Mouse (Mus musculus) c-Kit-positive CD71-positive TER-119-negative erythroid progenitor cells, embryonic 14.5 days (primary cell): ENCODE data around the gene D16Ertd472e.
A peak's percentile ranks its signal among the peaks of the same experiment; 100 is the strongest.

Experiments
- DNase-seq: peaks from one replicate; pipeline ENCODE4 v3.0.0-alpha.2; 2013; ENCODE audit warnings: low read depth

Gene D16Ertd472e

DNA sequence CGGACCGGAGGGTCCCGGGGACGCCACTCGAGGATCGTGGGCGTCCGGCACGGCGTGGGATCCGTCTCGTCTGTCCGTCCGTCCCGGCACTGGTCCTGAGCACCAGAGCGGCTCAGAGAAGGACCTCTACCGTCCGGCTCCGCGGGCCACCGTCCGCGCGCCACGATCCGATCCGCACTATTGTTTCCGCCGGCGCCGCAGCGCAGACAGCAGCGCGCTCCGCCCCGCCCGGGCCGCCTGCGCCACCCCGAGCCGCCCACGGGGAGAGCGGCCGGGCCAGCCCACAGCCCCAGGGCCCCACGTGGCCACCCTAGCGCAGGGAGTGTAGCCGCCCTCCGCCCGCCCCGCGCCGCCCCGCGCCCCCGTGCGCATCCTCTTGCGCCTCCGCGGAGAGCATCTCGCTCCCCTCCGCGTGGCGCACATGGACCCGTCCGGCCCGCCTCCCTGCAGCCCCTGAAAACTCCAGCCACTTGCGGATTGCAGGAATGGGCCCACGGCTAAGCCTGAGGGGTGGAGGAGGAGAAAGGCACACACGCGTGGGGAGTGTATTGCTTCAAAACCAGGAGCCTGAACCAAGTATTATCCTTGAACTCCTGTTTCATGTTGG, at the start of gene D16Ertd472e:
Gene D16Ertd472e (minus strand): TSS at position 231 of the 607 bp plus-strand sequence.
- peak; percentile 47 for DNase-seq

DNA sequence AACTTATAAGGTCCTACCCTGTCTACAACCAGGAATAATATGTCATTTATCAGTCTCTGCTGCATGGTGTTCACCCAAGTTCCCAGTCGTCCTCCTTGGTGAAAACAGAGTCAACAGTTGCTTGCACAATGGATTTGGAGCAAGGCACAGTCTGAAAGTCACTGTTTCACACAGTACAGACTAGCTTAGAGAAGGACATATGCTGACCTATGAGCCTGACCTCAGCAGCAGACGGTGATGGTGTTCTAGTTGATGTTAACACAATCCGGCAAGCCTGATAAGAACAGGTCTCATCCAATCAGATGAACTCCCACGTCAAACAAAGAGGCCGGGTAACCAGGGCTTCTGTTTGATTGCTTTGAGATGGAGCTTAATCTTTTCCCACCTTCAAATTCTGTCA, 46.2 kb upstream of the D16Ertd472e start:
- DNase-seq = no peak

DNA sequence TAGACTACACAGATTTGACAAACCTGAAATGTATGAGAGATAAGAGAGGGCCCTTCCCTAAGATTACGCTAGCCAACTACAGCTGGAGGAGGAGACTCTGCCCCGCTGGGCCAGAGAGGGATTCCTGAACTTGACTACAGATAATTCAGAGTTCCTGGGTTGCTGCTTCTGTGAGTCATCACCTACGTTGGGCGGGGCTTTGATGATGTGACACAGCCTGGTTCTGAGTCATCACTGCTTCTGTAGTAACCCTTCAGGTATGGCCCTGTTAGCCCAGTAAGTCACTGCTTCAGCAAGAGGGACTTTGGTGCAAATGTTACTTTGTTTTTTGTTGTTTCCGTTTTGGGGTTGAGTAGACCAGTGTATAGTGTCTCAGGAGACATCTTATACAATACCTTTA, 42.9 kb upstream of the D16Ertd472e start:
- no peak for DNase-seq

DNA sequence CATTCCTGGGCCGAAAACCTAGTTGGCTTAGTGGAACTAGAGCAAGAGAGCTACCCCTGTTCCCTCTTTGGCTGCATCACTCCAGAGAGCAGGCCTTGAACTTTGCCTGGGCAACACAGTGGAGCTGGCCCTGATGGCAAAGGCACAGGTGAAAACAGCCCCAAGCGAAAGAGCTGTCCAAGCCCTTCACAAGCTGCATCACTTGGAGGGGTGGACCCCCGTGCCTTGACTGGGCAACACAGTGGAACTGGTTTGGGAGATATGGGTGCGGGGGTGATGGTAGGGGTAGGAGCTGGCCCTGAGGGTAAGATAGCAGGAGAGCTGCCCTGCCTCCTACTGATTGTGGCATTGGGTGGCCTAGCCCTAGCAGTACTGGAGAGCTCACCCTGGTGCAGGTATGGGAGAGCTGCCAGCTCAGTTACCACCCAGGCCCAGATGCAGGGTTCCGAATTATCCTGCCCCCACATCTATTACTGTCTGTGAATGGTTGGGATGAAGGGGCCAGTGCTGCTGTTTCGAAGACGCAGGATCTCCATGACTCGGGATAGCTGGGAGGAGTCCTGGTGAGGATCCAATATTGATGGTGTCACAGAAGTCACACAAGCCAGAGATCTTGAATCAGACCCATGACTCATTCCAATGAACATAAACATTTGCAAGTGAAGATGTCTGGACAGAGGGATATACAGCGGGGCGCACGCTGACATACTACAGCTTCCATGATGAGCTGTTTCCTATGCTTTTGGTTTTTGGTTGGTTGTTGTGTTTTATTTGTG, 41.4 kb upstream of the D16Ertd472e start:
- no peak for DNase-seq

DNA sequence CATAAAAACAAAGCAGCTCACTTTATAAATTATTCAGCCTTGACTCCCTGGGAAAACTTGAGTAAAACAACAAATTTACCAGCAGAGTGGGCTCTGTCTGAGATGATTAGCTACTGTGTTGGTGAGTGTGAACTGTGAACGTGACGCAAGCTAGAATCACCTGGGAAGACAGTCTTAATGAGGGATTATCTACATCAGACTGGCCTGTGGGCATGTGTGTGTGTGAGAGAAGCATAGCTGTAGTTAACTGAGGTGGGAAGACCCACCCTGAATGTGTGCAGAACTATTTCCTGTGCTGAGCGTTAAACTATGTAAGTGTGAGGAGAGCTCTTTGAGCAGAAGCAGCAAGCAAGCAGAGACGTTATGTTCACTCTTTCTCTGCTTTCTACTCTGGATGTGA, 29.7 kb upstream of the D16Ertd472e start:
- no peak for DNase-seq

DNA sequence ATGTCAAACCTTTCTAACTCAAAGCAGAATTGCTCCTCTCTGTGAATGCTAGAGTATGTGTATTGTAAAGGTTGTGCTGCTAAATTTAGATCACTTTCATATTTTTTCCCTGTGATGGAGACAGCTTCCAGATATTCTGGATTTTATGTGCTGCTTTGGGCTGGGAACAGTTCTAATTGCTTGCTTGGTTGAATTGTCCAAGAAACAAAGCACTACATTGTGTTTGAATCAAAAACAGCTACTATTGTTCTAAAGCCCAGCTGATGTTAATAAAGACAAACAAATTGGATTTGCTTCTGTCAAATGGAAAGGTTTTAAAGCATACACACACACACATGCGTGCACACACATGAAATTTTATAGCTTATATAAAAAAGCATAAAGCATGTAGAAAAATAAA, 22.4 kb upstream of the D16Ertd472e start:
- no peak for DNase-seq

DNA sequence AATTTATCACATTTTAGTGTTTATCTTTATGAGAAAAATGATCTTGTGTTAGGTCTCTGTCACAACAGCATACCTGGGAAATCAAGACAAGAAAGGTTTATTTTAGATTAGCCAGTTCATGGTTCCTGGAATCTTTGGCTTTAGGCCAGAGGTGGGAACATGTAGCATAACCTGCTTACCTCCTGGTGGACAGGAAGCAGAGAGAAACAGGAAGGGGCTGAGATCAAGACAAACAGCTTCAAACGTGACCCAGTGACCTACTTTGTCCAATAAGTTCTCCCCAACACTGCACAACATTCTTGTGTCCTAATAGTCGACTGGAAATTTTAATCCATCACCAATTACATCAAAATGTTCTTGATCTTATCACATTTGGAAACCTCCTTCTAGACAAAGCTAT, 19.9 kb upstream of the D16Ertd472e start:
- DNase-seq = no peak

DNA sequence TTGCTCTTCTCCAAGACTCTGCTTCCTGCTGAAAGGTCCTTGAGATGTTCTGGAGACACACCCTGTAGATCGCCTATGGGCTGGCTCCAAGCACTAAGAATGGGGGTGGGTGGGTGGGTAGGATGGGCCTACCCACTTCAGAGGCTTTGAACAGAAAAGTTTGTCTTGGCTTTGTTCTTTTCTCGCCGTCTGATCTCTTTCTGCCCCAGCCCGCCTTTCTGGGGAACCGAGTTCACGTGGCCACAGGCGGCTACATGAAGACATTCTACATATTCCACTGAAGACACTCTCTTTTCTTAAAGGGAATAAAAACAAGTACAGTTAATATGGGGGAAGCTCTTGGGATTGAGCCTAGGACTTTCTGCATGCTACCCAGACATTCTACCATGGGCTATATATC, 19.3 kb upstream of the D16Ertd472e start:
- DNase-seq = no peak

DNA sequence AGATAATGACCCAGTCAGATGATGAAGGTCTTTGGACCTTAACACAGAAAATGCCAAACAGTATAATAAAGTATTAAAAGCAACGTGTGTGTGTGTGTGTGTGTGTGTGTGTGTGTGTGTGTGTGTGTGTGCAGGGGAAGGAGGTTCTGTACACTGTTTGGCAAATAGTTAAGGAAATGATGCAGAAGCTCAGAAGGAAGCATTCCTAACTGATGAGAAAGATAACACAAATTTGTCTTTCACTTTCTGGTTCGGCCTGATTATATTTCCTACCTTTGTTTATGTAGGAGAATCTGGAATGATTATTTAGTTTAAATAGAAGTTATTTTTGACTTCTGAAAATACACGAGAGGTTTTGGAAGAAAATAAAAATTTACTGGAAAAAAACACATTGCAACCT, 17.6 kb upstream of the D16Ertd472e start:
- no peak for DNase-seq

DNA sequence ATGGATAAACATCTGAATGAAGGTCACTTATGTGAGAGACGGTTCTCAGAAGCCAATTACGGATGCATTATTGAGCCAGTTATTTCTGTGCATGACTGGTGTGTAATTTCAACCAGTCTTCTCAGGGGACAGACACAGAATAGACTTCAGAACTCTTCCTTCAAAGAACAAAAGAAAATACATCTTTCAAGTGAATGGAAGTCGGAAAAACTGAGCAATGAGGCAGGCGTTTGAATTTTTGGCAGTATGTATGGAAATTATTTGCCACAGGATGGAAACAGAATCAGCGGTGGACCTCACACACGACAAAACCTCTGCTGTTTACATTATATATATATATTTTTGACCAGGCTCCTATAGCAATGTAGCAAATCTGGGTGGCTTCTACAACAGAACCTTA, 14.6 kb upstream of the D16Ertd472e start:
- DNase-seq = no peak

DNA sequence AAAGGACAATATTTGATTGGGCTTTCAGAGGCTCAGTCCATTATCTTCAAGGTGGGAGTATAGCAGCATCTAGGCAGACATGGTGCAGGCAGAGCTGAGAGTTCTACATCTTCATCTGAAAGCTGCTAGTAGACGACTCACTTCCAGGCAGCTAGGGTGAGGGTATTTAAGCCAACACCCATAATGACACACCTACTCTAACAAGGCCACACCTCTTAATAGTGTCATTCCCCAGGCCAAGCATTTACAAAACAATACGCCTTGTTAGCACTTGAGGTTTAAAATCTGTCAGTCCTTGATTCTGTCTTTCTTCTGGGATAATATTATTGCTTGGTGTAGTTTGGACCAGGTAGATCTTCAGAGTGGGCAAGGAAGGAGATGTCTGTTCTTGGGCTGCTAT, 12.3 kb upstream of the D16Ertd472e start:
- no peak for DNase-seq

DNA sequence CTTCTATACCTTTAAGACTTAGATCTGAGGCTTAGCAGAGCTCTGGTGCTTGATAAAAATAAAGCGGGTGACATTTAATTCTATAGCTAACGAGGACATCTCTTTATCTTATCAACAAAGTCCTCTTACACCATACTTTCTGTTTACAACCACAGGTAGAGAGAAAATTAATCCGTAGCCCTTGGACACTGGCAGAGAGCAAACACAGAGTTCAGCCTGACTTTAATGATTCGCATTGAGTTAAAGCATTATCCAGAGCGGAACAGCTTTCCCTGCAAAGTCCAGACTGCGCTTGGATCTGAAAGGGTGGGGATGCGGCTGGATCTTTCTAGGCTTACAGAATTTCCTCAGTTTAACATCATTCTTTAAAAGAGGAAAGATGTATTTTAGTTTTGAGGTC, 10.1 kb upstream of the D16Ertd472e start:
- no peak for DNase-seq

DNA sequence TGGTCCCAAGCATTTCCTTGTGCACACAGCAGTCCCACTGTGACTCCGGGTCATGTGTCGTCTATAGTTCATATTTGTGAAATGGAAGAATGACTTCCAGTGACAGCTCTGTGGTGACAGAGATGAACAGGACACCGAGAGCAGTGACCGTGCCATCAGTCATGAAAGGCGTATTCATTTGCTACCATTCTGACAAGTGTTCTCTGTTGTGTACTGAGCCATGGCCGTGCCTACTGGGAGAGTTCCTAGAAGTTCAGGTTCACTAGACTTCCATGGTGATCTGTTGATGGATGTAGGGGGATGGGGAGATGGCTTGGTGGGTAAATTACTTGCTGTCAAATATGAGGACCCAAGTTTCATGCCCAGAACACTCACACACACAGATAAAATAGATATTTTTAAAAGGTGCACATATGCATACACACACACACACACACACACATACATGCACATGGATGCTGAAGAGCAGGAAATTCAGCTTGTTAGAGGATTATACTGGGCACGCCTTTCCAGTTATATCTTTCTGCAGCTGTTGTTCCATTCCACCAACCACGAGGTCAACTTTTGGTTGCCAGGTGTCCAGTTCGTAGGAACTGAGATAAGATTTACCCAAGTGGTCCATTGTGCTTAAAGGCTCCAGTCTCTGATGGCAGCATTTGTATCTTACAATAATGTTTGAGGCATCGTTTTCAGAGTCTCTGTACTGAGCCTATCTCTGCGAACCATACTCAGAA, 9.3 kb upstream of the D16Ertd472e start:
- no peak for DNase-seq

DNA sequence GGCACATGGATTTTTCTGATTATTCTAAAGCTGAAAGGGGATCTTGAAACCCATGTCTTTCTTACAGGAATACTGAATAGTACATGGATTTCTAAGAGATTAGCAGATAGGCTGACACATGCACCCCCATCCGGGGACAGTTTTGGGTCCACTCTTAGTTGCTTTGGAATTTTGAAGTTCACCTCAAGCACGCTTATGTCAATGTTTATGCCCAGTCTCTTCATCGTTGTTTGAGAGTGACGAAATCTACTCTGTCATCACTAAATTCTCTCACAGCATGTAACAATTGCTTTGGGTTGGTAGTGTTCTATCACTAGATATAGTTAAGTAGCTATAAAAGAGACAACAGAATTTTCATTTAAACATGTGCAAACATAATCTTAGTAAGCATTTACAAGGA, 8.7 kb upstream of the D16Ertd472e start:
- DNase-seq = no peak

DNA sequence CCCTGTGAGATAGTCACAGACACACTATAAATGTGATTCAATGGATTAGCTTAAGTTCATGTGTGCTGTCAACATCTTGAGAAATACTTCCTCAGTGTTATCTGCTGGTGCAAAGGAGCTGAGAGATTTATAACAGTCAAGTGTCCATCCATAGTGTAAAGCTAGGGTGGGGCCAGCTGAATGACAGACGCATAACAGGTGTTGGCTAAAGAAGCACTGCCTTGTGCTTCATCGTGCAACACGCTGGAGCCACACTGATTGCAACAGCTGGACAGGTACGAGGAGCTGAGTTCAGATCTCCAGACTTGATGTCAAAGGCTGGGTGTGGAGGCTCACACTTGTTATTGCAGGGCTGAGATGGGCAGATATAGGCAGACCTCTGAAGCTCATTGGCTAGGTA, 7.5 kb upstream of the D16Ertd472e start:
- no peak for DNase-seq

DNA sequence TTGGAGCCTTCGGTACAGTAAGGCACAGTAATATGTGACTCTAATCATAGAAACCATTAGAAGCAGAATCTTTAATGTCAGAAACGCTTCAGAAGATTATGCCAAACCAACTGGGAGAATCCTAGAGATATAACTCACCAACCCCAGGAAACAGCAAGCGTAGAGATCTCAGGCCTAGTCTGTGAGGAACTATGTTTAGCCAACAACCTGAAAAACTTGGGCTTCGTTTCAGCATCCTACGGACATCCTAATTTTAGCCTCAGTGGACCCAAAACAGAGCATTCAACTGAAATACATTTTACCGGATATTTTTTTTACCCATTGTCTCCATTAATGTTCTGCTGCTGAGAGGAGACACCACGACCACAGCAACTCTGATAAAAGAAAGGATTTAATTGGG, 3.9 kb upstream of the D16Ertd472e start:
- DNase-seq = no peak

DNA sequence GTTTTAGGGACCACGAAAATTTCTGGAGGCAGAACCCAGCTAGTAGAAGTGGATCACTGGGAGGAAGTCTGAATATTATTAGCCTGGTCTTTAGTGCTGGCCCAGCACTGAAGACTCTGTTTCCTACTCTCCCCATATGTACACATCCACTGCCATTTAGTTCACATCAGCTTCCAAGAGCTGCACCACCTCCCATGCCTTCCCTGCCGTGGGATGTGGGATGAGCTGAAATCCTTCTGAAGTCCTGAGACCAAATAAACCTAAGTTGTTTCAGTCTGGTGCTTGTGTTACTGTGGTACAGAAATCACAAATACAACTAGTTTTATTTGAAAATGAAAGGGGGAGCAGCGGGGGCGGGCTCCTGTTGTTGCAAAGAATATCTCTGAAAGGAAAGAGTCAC, 2.9 kb upstream of the D16Ertd472e start:
- no peak for DNase-seq

DNA sequence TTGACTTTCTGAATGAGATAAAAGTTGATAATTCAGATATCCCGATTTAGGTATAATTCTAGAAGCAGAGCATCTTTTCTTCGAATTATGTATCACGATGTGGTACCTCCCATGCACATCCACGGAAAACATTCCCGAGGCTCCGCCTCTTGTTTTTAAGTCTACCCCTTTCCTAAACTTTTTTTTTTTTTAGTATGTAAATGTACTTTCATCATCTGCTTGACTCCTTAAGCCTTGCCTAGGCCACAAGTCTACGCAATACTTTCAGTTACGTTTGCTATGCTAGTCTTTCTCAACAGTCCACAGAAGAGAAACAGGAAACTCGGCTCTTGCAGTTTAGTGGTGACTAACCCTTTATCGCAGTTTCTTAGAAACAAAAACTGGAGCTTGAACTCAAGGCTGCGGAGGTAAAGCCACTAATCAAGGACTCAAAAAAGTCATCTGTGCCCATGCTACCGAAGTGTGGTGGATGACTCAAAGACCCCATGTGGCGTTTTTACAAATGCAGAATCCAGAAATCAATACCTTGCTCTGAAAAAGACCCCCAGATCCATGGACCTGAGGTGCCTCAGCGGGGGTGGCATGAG, 670 bp upstream of the D16Ertd472e start:
- peak; percentile 41 for DNase-seq

DNA sequence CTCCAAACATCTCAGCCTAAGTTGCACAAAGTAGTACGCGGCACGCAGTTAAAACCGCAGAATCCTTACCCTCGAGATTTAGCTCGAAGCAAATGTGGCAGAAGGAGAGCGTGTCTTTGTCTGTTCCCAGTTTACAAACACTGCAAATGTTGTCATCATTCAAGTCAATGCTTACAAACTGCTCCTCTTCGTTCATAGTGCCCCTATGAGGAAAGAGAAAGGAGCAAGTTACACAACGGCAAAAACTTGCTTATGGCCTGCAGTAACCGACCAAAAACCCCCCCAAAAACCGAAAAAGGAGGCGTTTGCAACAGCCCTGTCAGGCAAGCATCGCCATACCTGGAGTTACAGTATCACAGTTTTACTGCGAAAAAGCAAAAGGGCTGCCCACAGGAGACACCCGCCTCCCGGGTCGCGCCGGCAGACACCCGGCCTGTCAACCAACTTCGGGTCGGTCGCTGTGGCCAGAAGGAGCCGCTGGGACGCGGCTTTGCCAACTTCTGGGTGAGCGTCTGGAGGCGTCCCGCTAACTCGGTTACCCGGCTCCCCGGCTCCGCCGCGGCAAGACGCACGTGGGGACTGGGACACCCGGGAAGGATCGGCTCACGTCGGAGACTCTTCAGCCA, 543 bp downstream of the D16Ertd472e start:
- DNase-seq = no peak

DNA sequence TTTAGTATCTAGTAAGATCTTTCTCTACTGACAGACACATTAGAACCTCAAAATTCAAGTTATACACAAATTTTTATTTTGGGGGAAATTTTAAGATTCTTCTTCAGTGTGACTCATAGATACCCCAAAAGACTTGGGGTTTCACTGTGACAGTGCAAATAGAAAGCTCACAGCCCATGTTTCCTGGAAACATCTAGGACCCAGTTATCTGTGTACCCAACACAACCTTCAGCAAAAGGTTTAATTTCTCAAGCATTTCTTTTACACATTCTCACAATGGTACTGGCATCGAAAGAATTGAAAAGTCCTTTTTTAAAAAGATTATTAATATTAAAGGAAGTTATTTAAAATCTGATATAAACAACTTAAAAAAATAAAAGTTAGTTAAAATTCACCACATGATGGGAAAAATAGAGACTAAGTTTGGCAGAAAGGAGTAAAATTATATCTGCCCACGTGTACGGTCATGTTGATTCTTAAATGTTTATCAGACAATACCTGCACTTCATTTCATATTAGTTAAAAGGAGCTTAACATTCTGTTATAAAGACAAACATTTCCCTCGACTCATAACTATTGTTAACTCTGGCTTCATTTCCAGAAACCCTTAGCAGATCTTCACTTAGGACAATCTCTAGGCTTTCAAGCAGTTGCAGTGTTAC, 1.2 kb downstream of the D16Ertd472e start:
- peak; percentile 22 for DNase-seq

DNA sequence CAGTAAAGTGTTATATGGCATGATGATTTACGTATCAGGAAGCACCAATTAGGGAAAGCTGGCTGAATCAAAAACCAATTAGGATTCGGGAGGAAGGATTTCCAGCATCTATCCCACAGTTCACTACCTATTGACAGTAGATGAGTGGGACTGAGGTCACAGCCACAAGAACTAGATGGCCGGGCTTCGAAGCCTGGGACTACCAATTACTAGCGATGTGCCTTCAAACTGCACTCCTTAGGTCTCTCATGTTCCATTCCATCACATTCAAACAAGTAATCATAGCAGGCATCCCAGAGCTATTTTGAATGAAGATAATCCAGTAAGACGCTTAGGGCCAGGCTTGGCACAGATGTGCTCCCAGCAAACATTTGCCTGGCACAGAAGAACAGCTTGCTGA, 2.3 kb downstream of the D16Ertd472e start:
- no peak for DNase-seq

DNA sequence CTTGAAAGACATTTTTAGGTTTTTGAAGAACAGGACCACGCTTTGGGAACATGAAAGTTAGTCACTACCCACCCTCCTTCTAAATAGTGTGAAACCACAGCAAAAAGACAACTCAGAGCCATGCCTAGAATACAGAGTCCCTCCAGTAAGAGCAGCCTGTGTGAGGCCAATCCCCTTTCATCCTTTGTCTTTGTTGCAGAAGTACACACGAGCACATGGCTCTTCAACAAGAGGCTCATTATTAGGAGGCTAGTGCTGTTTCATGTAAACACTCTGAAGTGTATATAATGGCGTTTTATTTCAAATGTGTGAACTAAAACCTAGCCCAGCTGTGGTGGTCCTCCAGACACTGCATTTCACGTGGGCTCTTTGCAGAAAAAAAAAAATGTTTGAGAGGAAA, 3.5 kb downstream of the D16Ertd472e start:
- no peak for DNase-seq
